Mouse (Mus musculus): ENCODE results near the gene Gnptg.

GRCm38 (mm10) chr17:25227991-25228390 is 11.9 kb downstream of the Gnptg start:
- no peak for TF ChIP-seq POLR2A (IDR thresholded peaks at IDR 0.05; ENCODE audit: borderline replicate concordance, extremely low read depth, insufficient read depth, insufficient read length, poor library complexity, severe bottlenecking)
- no peak for TF ChIP-seq CTCF (IDR thresholded peaks at IDR 0.05; ENCODE audit: borderline replicate concordance, extremely low read depth, insufficient read depth, insufficient read length)
